Mouse (Mus musculus): Measurements from ENCODE around the gene Hmga1. TPM values are rescaled to one million over a fixed set of nuclear protein-coding genes. Genes with fewer than 3 reads are reported as not detected.
A peak's percentile ranks its signal among the peaks of the same experiment; 100 is the strongest.

The Hmga1 gene
- total RNA-seq (2021) = 10 to 100 TPM; 37.1 to 38.2 TPM
- long read RNA-seq, experiment 1, transcript Hmga1-213 (5 exons, 2,001 nt) = minor isoform, 11 of 56 reads
- long read RNA-seq, experiment 1, transcript Hmga1-201 (5 exons, 1,631 nt) = minor isoform, 9 of 56 reads
- long read RNA-seq, experiment 1, transcript Hmga1-205 (6 exons, 1,045 nt) = minor isoform, 5 of 56 reads
- long read RNA-seq, experiment 1, transcript Hmga1-216 (5 exons, 1,681 nt) = major isoform, 15 of 56 reads
- long read RNA-seq, experiment 1, partial matches to known transcripts = 0 of 56 reads
- long read RNA-seq, experiment 1, other reads (novel, unspliced or antisense) = 8 of 56 reads
- long read RNA-seq, experiment 2, transcript Hmga1-201 (5 exons, 1,631 nt) = minor isoform, 7 of 62 reads
- long read RNA-seq, experiment 2, transcript Hmga1-216 (5 exons, 1,681 nt) = major isoform, 15 of 62 reads
- long read RNA-seq, experiment 2, transcript Hmga1-204 (5 exons, 1,898 nt) = minor isoform, 5 of 62 reads
- long read RNA-seq, experiment 2, transcript Hmga1-213 (5 exons, 2,001 nt) = minor isoform, 12 of 62 reads
- long read RNA-seq, experiment 2, partial matches to known transcripts = 1 of 62 reads
- long read RNA-seq, experiment 2, other reads (novel, unspliced or antisense) = 8 of 62 reads

- intact Hi-C loops (cut with DNase I) = no loop called here
These were observed at the start of gene Hmga1 for GRCm38 (mm10) chr17:27556315-27557011. Hmga1 (plus strand) TSS chr17:27556497.

GRCm38 (mm10) chr17:27506871-27507590, 49.3 kb upstream of the Hmga1 start:
- intact Hi-C loops (cut with DNase I) = no loop called here
- DNase-seq = no peak

More at GRCm38 (mm10) chr17:27556315-27557011, at the start of gene Hmga1:
- DNase-seq = peak; percentile 90 to 91

- intact Hi-C loops (cut with DNase I) = no loop called here
- DNase-seq = no peak
These were observed 48.7 kb upstream of the Hmga1 start for GRCm38 (mm10) chr17:27507591-27507945.

- DNase-seq = no peak
- intact Hi-C loops (cut with DNase I) = no loop called here
These were observed 48.3 kb upstream of the Hmga1 start for GRCm38 (mm10) chr17:27508002-27508401.

GRCm38 (mm10) chr17:27508513-27508912, 47.8 kb upstream of the Hmga1 start:
- no peak for DNase-seq
- intact Hi-C loops (cut with DNase I) = no loop called here

- DNase-seq = no peak
- intact Hi-C loops (cut with DNase I) = no loop called here
These were observed 47.2 kb upstream of the Hmga1 start for GRCm38 (mm10) chr17:27509056-27509455.

GRCm38 (mm10) chr17:27510258-27511124, 45.8 kb upstream of the Hmga1 start:
- intact Hi-C loops (cut with DNase I) = loop anchor here (10.0 kb wide), 1 partner anchor 376 kb away; the partner anchor contains the start of gene Uqcc2

GRCm38 (mm10) chr17:27511125-27511735, 45.1 kb upstream of the Hmga1 start:
- intact Hi-C loops (cut with DNase I) = loop anchor here (10.0 kb wide), 1 partner anchor 376 kb away; the partner anchor contains the start of gene Uqcc2
- no peak for DNase-seq

More at GRCm38 (mm10) chr17:27510258-27511124, 45.8 kb upstream of the Hmga1 start:
- no peak for DNase-seq

- intact Hi-C loops (cut with DNase I) = loop anchor here (10.0 kb wide), 1 partner anchor 377 kb away; the partner anchor contains the start of gene Uqcc2
- DNase-seq = no peak
These were observed 44.3 kb upstream of the Hmga1 start for GRCm38 (mm10) chr17:27511865-27512618.

GRCm38 (mm10) chr17:27512619-27513161, 43.6 kb upstream of the Hmga1 start:
- intact Hi-C loops (cut with DNase I) = loop anchor here (10.0 kb wide), 1 partner anchor 378 kb away; the partner anchor contains the start of gene Uqcc2
- peak; percentile 34 to 36 for DNase-seq

GRCm38 (mm10) chr17:27513279-27513915, 42.9 kb upstream of the Hmga1 start:
- DNase-seq = no peak
- intact Hi-C loops (cut with DNase I) = loop anchor here (10.0 kb wide), 1 partner anchor 379 kb away; the partner anchor contains the start of gene Uqcc2

- no peak for DNase-seq
- intact Hi-C loops (cut with DNase I) = loop anchor here (10.0 kb wide), 1 partner anchor 379 kb away; the partner anchor contains the start of gene Uqcc2
These were observed 42.2 kb upstream of the Hmga1 start for GRCm38 (mm10) chr17:27513916-27514762.

GRCm38 (mm10) chr17:27518296-27518695, 38.0 kb upstream of the Hmga1 start:
- no peak for DNase-seq
- intact Hi-C loops (cut with DNase I) = loop anchor here (5.0 to 10.0 kb wide), 2 partner anchors 383 to 486 kb away; partner anchors contain the start of gene Uqcc2

- DNase-seq = no peak
- intact Hi-C loops (cut with DNase I) = loop anchor here (5.0 to 10.0 kb wide), 2 partner anchors 384 to 487 kb away; partner anchors contain the start of gene Uqcc2
These were observed 37.3 kb upstream of the Hmga1 start for GRCm38 (mm10) chr17:27518700-27519595.

- intact Hi-C loops (cut with DNase I) = loop anchor here (2.0 to 5.0 kb wide), 3 partner anchors 263 to 332 kb away; no protein-coding TSS in a partner anchor
- DNase-seq = peak; percentile 64 to 75
These were observed 35.7 kb upstream of the Hmga1 start for GRCm38 (mm10) chr17:27520557-27520956.
